Mouse (Mus musculus) heart, postnatal 0 days (tissue): ENCODE measurements around the gene Dnase1l1. TPM values are rescaled to one million over a fixed set of nuclear protein-coding genes. Genes with fewer than 3 reads are reported as not detected.

ENCODE experiments used
- ATAC-seq: fragments of 200-750 bp; cut with Nextera tagmentation; 2 replicates; pipeline ENCODE4 v1.8.0; 2017; ENCODE audit warnings: low read depth, moderate number of reproducible peaks, moderate library complexity; ENCODE audit not compliant: insufficient read depth
- DNase-seq: peaks from one replicate; pipeline ENCODE4 v3.0.0-alpha.2; 2016; ENCODE audit warnings: low spot score
- H3K27ac ChIP-seq: fragments of 300-500 bp; sonication (generic); 2 replicates; pipeline ENCODE4 v1.5.1; 2014; ENCODE audit warnings: low read depth, mild to moderate bottlenecking
- H3K27me3 ChIP-seq: fragments of 300-500 bp; sonication (generic); 2 replicates; pipeline ENCODE4 v1.6.1; 2014; ENCODE audit warnings: low read length, mixed read lengths; ENCODE audit not compliant: control insufficient read depth, insufficient read depth
- H3K36me3 ChIP-seq: fragments of 300-500 bp; sonication (generic); replicated peaks from 2 replicates; pipeline ENCODE4 v1.6.1; 2014; ENCODE audit warnings: low read length, mixed read lengths; ENCODE audit not compliant: control insufficient read depth, insufficient read depth
- H3K4me1 ChIP-seq: fragments of 300-500 bp; sonication (generic); 2 replicates; pipeline ENCODE4 v1.6.1; 2014; ENCODE audit warnings: antibody characterized with exemption; ENCODE audit not compliant: control insufficient read depth, insufficient read depth
- H3K4me2 ChIP-seq: fragments of 300-500 bp; sonication (generic); 2 replicates; pipeline ENCODE4 v1.6.1; 2014; ENCODE audit warnings: low read depth, mild to moderate bottlenecking, low read length, moderate library complexity
- H3K4me3 ChIP-seq: fragments of 300-500 bp; sonication (generic); 2 replicates; pipeline ENCODE4 v1.5.1; 2014; ENCODE audit warnings: low read depth, low read length
- H3K9ac ChIP-seq: fragments of 300-500 bp; sonication (generic); replicated peaks from 2 replicates; pipeline ENCODE4 v1.6.1; 2014; ENCODE audit warnings: low read depth, low read length, mixed read lengths
- H3K9me3 ChIP-seq: fragments of 300-500 bp; sonication (generic); replicated peaks from 2 replicates; pipeline ENCODE4 v1.6.1; 2016; ENCODE audit warnings: low read length; ENCODE audit not compliant: control insufficient read depth
- CTCF ChIP-seq: IDR thresholded peaks from 2 replicates; pipeline ENCODE4 v1.5.1; 2016; ENCODE audit warnings: antibody characterized with exemption, control low read depth, low read depth
- EP300 ChIP-seq: IDR thresholded peaks from 2 replicates; pipeline ENCODE4 v1.6.1; 2016; ENCODE audit warnings: antibody characterized with exemption, low read depth
- WGBS: fragments of 180-500 bp; shearing (Covaris S2); extraction: QIAGEN DNeasy Blood & Tissue Kit; methylation state at CpG from one replicate; pipeline ENCODE4 v1.1.7; 2014; 5-methylcytosine and 5-hydroxymethylcytosine counted together
- polyA plus RNA-seq: library from polyadenylated mRNA; unstranded; fragments of >200 nt; fragmentation: Nextera tagmentation; extraction: Ambion mirVana; gene quantifications from 2 replicates; pipeline ENCODE4 v1.2.1, GENCODE M21; 2015
- total RNA-seq: library from RNA; depleted of rRNA; stranded (reverse); fragments of >200 nt; gene quantifications from 2 replicates; pipeline ENCODE4 v1.2.3, GENCODE M21; 2014; ENCODE audit warnings: low replicate concordance

Dnase1l1 gene
- total and polyA plus RNA-seq, 2 experiments from 2014 or later, result 14.5 to 26.5 TPM

GRCm38 (mm10) chrX:74254888-74255565 lies 27.1 kb downstream of the Dnase1l1 start:
- ATAC-seq (peak; percentile 45), DNase-seq (no peak)
- WGBS, result 25% methylated on average over 27 of the region's 31 CpGs
- Histone ChIP-seq H3K9me3 (no peaks in the 10 kb centered on the region), H3K27ac (peak overlapping the region; percentile 86), H3K4me1 (0 out of 2 replicates have a peak, but pooled peaks cover 4% of the 10 kb centered on the region), H3K36me3 (peaks cover 5% of the 10 kb centered on the region; the same call in 1 of the 2 replicates), H3K4me2 (peak overlapping the region; percentile 80), H3K27me3 (no peaks in the 10 kb centered on the region), H3K9ac (peak overlapping the region; percentile 78), H3K4me3 (peak overlapping the region; percentile 63)
- TF ChIP-seq EP300 (no peak), CTCF (no peak)

- Histone ChIP-seq H3K27me3 (no peaks in the 10 kb centered on the region), H3K36me3 (peaks cover 5% of the 10 kb centered on the region; the same call in 1 of the 2 replicates), H3K27ac (peak within 1 kb of the TSS; percentile 86), H3K4me2 (peak within 1 kb of the TSS; percentile 80), H3K4me1 (0 out of 2 replicates have a peak, but pooled peaks cover 4% of the 10 kb centered on the region), H3K9me3 (no peaks in the 10 kb centered on the region), H3K4me3 (peak within 1 kb of the TSS; percentile 63), H3K9ac (peak within 1 kb of the TSS; percentile 78)
- ATAC-seq, result peak; percentile 97
- WGBS, result 20% methylated on average over 38 of the region's 39 CpGs
- TF ChIP-seq CTCF (no peak), EP300 (no peak)
- DNase-seq, result peak; percentile 93
These were observed 27.8 kb downstream of the Dnase1l1 start, which contains the start of gene Emd for GRCm38 (mm10) chrX:74254153-74254887. Gene Emd (plus strand): TSS chrX:74254687.

- Histone ChIP-seq H3K27me3 (no peaks in the 10 kb centered on the region), H3K9ac (peak within 1 kb of the TSS; percentile 58), H3K27ac (peak within 1 kb of the TSS; percentile 79), H3K4me2 (peak within 1 kb of the TSS; percentile 71), H3K4me3 (peak within 1 kb of the TSS; percentile 50), H3K9me3 (no peaks in the 10 kb centered on the region), H3K4me1 (no peaks in the 10 kb centered on the region), H3K36me3 (no peaks in the 10 kb centered on the region)
- TF ChIP-seq EP300 (no peak), CTCF (peak; percentile 40)
- WGBS, result 24% methylated on average over 38 of the region's 38 CpGs
- DNase-seq (peak; percentile 55), ATAC-seq (no peak)
These were observed 32.5 kb downstream of the Dnase1l1 start, which contains the start of gene Flna for GRCm38 (mm10) chrX:74249615-74250014. Gene Flna (minus strand): TSS chrX:74249820.

- DNase-seq (peak; percentile 32), ATAC-seq (no peak)
- Histone ChIP-seq H3K9ac (peak overlapping the region; percentile 58; the same call in 1 of the 2 replicates), H3K4me1 (0 out of 2 replicates have a peak, but pooled peaks cover 4% of the 10 kb centered on the region), H3K4me2 (peak overlapping the region; percentile 71), H3K36me3 (no peaks in the 10 kb centered on the region), H3K9me3 (no peaks in the 10 kb centered on the region), H3K27ac (peak overlapping the region; percentile 79), H3K27me3 (no peaks in the 10 kb centered on the region), H3K4me3 (peak overlapping the region; percentile 50)
- WGBS, result 8% methylated on average over 3 of the region's 3 CpGs
- TF ChIP-seq EP300 (no peak), CTCF (peak; percentile 35)
These were observed 33.5 kb downstream of the Dnase1l1 start for GRCm38 (mm10) chrX:74248651-74249050.

GRCm38 (mm10) chrX:74246693-74247092 lies 35.4 kb downstream of the Dnase1l1 start:
- Histone ChIP-seq H3K4me2 (peak overlapping the region; percentile 67), H3K27me3 (no peaks in the 10 kb centered on the region), H3K4me1 (0 out of 2 replicates have a peak, but pooled peaks cover 7% of the 10 kb centered on the region), H3K36me3 (peaks cover 13% of the 10 kb centered on the region), H3K9me3 (no peaks in the 10 kb centered on the region), H3K4me3 (peak overlapping the region; percentile 57), H3K27ac (peak overlapping the region; percentile 96), H3K9ac (peak overlapping the region; percentile 54; the same call in 1 of the 2 replicates)
- no peak for TF ChIP-seq CTCF
- TF ChIP-seq EP300, result no peak
- ATAC-seq (peak; percentile 25), DNase-seq (peak; percentile 48)
- 24% methylated on average over 15 of the region's 15 CpGs for WGBS
